Mouse (Mus musculus) kidney, adult 2 months (tissue): ENCODE data around the gene Disp1.

Source experiments
- CTCF ChIP-seq: fragments of 200-500 bp; conservative IDR thresholded peaks from 2 replicates; pipeline ENCODE4 v1.5.1; 2011; ENCODE audit warnings: low read depth, mild to moderate bottlenecking, control low read depth, low read length, moderate library complexity, mixed read lengths; ENCODE audit not compliant: insufficient read depth, insufficient read length
- POLR2A ChIP-seq: fragments of 200-500 bp; IDR thresholded peaks from one replicate; pipeline ENCODE4 v1.6.1; 2011; ENCODE audit warnings: low read depth, low read length, control low read depth

- no peak for TF ChIP-seq POLR2A
- TF ChIP-seq CTCF: no peak
These were observed 113.8 kb downstream of the Disp1 start for GRCm38 (mm10) chr1:183107476-183107875.
